9 mouse cellular contexts compared by ENCODE assay signal in the genomic region with DNA sequence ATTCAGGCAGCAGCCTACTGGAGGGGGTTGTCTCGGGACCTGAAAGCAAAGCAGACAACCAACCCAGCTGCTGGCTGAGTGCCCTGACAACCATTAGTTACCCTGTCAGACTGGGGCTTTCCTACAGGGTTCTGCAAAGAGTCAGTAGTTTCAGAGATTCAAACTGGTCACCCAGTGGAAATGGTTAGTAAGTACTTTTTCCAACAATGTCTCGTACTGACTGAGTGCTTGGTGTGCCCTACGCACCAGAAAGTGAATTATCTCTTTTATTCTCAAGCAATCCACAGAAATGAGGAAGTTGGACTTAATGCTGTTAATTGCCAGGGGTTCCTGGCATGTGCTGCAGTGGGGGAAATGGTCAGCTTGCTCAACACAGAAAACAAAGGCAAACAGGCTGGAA. TPM values are rescaled to one million over a fixed set of nuclear protein-coding genes. Genes with fewer than 3 reads are reported as not detected.
DNase-seq lines count a peak whose midpoint lies in the region; ATAC-seq and TF ChIP-seq lines count a peak whose summit lies in the region.
"Had no signal": no experiment of that assay in that cellular context is flagged by ENCODE, and none has a peak within 500 bp of the region (broad histone marks: within the 10 kb centered on the region; RNA-seq: fewer than 3 reads in every experiment).

No protein-coding gene starts in this region.

- no peak overlapping the region for H3K4me2 ChIP-seq in liver, postnatal 0 days (ENCODE audit: low read depth, low read length)
- H3K4me2 ChIP-seq in liver, embryonic 12.5 days, result no peak overlapping the region

- no peaks in the 10 kb centered on the region for H3K36me3 ChIP-seq in liver, postnatal 0 days (replicated peaks; ENCODE audit: insufficient read depth, low read length)
- H3K36me3 ChIP-seq in liver, embryonic 12.5 days, result no peaks in the 10 kb centered on the region
- H3K36me3 ChIP-seq in MEL (ENCODE audit: control insufficient read depth in 1 of 2, insufficient read depth in 2 of 2, low read length in 2 of 2), result peaks cover 0 to 8% of the 10 kb centered on the region in 2 experiments; a peak in 2 of 4 replicates
- no peaks in the 10 kb centered on the region for H3K36me3 ChIP-seq in macrophage (ENCODE audit: inconsistent target)

- 25% methylated on average over 3 of the region's 3 CpGs for WGBS in liver, postnatal 0 days (ENCODE audit: insufficient replicate concordance)
- 23% methylated on average over 3 of the region's 3 CpGs for WGBS in liver, embryonic 12.5 days (ENCODE audit: insufficient replicate concordance)
- WGBS in macrophage (ENCODE audit: missing documents), result 15% methylated on average over 3 of the region's 3 CpGs

- no peak overlapping the region for H3K4me3 ChIP-seq in liver, postnatal 0 days (ENCODE audit: low read depth, low read length)
- no peak overlapping the region for H3K4me3 ChIP-seq in liver, embryonic 12.5 days
- H3K4me3 ChIP-seq in MEL (ENCODE audit: control insufficient read depth in 1 of 2, insufficient read depth in 1 of 2, low read depth in 2 of 2, low read length in 2 of 2), result peak overlapping the region; percentile 4 to 22; a peak in 2 of 4 replicates
- no peak overlapping the region for H3K4me3 ChIP-seq in macrophage (ENCODE audit: inconsistent target)
- H3K4me3 ChIP-seq: megakaryocyte, embryonic 14.5 days had no signal

- no peaks in the 10 kb centered on the region for H3K9me3 ChIP-seq in liver, postnatal 0 days (ENCODE audit: low read length)
- no peaks in the 10 kb centered on the region for H3K9me3 ChIP-seq in liver, embryonic 12.5 days (replicated peaks)
- H3K9me3 ChIP-seq in MEL (replicated peaks; ENCODE audit: insufficient read depth, low read length), result no peaks in the 10 kb centered on the region
- H3K9me3 ChIP-seq: megakaryocyte, embryonic 14.5 days had no signal

- no peak for TF ChIP-seq POLR2A in MEL (IDR thresholded peaks at IDR 0.05; ENCODE audit: control insufficient read depth in 1 of 2, insufficient read depth in 1 of 2, low read depth in 1 of 2, low read length in 2 of 2, poor library complexity in 1 of 2)

- TF ChIP-seq CTCF in liver, postnatal 0 days (IDR thresholded peaks at IDR 0.05; ENCODE audit: low read depth), result no peak
- no peak for TF ChIP-seq CTCF in MEL (IDR thresholded peaks at IDR 0.05 in 2 of 3, conservative IDR thresholded peaks at IDR 0.05 in 1 of 3; ENCODE audit: control insufficient read depth in 1 of 3, insufficient read depth in 1 of 3, low read depth in 2 of 3, low read length in 3 of 3, poor library complexity in 1 of 3, severe bottlenecking in 1 of 3)

- no peak overlapping the region for H3K27ac ChIP-seq in liver, postnatal 0 days (ENCODE audit: low read depth)
- H3K27ac ChIP-seq in liver, embryonic 12.5 days, result no peak overlapping the region
- peak overlapping the region; percentile 38 for H3K27ac ChIP-seq in MEL (ENCODE audit: control insufficient read depth, low read depth, low read length)
- peak overlapping the region; percentile 41 for H3K27ac ChIP-seq in macrophage

- H3K4me1 ChIP-seq in liver, postnatal 0 days (ENCODE audit: insufficient read depth), result no peaks in the 10 kb centered on the region
- peaks cover 9% of the 10 kb centered on the region; the same call in 1 of the 2 replicates for H3K4me1 ChIP-seq in liver, embryonic 12.5 days
- peaks cover 4 to 15% of the 10 kb centered on the region in 2 experiments; a peak in 2 of 4 replicates for H3K4me1 ChIP-seq in MEL (ENCODE audit: control insufficient read depth in 1 of 2, insufficient read depth in 2 of 2, low read length in 2 of 2)

- TF ChIP-seq RAD21 in MEL (IDR thresholded peaks at IDR 0.05; ENCODE audit: low read depth, low read length), result no peak

- ATAC-seq in liver, postnatal 0 days, result peak; percentile 45
- no peak for ATAC-seq in liver, embryonic 12.5 days

- H3K79me2 ChIP-seq in MEL (ENCODE audit: control insufficient read depth, insufficient read depth, low read length, poor library complexity) (no peaks in the 10 kb centered on the region), macrophage (ENCODE audit: inconsistent target) (no peaks in the 10 kb centered on the region)

- H3K9ac ChIP-seq in liver, postnatal 0 days (replicated peaks), result no peak overlapping the region
- no peak overlapping the region for H3K9ac ChIP-seq in liver, embryonic 12.5 days
- peak overlapping the region; percentile 33 for H3K9ac ChIP-seq in MEL (ENCODE audit: control insufficient read depth, low read depth, low read length, poor library complexity, severe bottlenecking)

- H3K27me3 ChIP-seq in liver, postnatal 0 days (ENCODE audit: insufficient read depth, low read length), result no peaks in the 10 kb centered on the region
- no peaks in the 10 kb centered on the region for H3K27me3 ChIP-seq in liver, embryonic 12.5 days (replicated peaks)
- H3K27me3 ChIP-seq in MEL (ENCODE audit: control insufficient read depth in 1 of 2, insufficient read depth in 2 of 2, low read length in 2 of 2), result peaks cover 2 to 3% of the 10 kb centered on the region in 2 experiments; a peak in 3 of 4 replicates

- DNase-seq in liver, postnatal 0 days, result peak; percentile 29
- DNase-seq in MEL (ENCODE audit: low read depth, low spot score), result peak; percentile 85
- peak; percentile 78 for DNase-seq in adrenal gland, postnatal 10 days
- no peak for DNase-seq in T-cell, adult 2 months (ENCODE audit: low spot score)
- DNase-seq in left cerebral cortex, adult 11 months (ENCODE audit: low spot score), result no peak
- DNase-seq: cerebellum, adult 9-11 months had no signal

- TF ChIP-seq EP300 in liver, postnatal 0 days (IDR thresholded peaks at IDR 0.05; ENCODE audit: low read depth), result no peak
- TF ChIP-seq EP300 in MEL (IDR thresholded peaks at IDR 0.05; ENCODE audit: low read depth in 1 of 2, low read length in 2 of 2), result peak; percentile 19 to 72; a peak in 1 of 4 replicates

TF ChIP-seq in MEL, 35 proteins besides CTCF, POLR2A, EP300 and RAD21:
- peak; percentile 85; the same call in 1 of the 2 replicates for TF ChIP-seq MYC (IDR thresholded peaks at IDR 0.05; ENCODE audit: low read depth, low read length)
- TF ChIP-seq ZNF384 (IDR thresholded peaks at IDR 0.05; ENCODE audit: low read depth, low read length), result no peak
- no peak for TF ChIP-seq UBTF (IDR thresholded peaks at IDR 0.05; ENCODE audit: borderline replicate concordance, insufficient read depth, low read depth, low read length)
- TF ChIP-seq GATA1 (IDR thresholded peaks at IDR 0.05; ENCODE audit: low read depth, low read length), result peak; percentile 46; the same call in 1 of the 2 replicates
- peak; percentile 65; the same call in 1 of the 2 replicates for TF ChIP-seq BHLHE40 (IDR thresholded peaks at IDR 0.05; ENCODE audit: borderline replicate concordance, low read depth, low read length)
- TF ChIP-seq TBP (IDR thresholded peaks at IDR 0.05; ENCODE audit: low read depth, low read length), result peak; percentile 77
- no peak for TF ChIP-seq E2F4 (IDR thresholded peaks at IDR 0.05; ENCODE audit: borderline replicate concordance, low read depth, low read length)
- TF ChIP-seq TAL1 (IDR thresholded peaks at IDR 0.05; ENCODE audit: low read length), result no peak
- TF ChIP-seq SMC3 (IDR thresholded peaks at IDR 0.05; ENCODE audit: low read depth, low read length), result no peak
- 0 out of 2 replicates have a peak, but pooled peaks have one; percentile 42 for TF ChIP-seq MXI1 (IDR thresholded peaks at IDR 0.05; ENCODE audit: low read depth, low read length)
- peak; percentile 75 for TF ChIP-seq MAX (IDR thresholded peaks at IDR 0.05; ENCODE audit: low read length)

RNA-seq across cellular contexts. Expression of gene Stxbp3, which starts 10.2 kb away (rescaled TPM):
- polyA plus RNA-seq in liver, postnatal 0 days (2015; fragmentation: Nextera tagmentation; extraction: Ambion mirVana), result 18.1 and 19.3 TPM in 2 replicates
- 21.1 and 24.3 TPM in 2 replicates for polyA plus RNA-seq in liver, embryonic 12.5 days (2016; fragmentation: Nextera tagmentation; extraction: Ambion mirVana)
- 19.2 and 32.2 TPM in 2 replicates for total RNA-seq in MEL (2012; rRNA removed)
- polyA plus RNA-seq in MEL (2012; ENCODE audit: insufficient read depth in 1 of 2, insufficient read length in 2 of 2, low read depth in 1 of 2, low replicate concordance in 2 of 2, missing spikeins in 1 of 2) (10 to 100 TPM in 1 of 2 experiments, not detected in 1; 15.9 TPM), macrophage (2018) (35.4 to 73.9 TPM (median 66.9 TPM) in 3 replicates)
- total RNA-seq in adrenal gland, postnatal 10 days (2021), result 10 to 100 TPM; 40.2 to 46.6 TPM
- total RNA-seq in macrophage (2018; cell fraction: chromatin; rRNA removed), result 100 to 1,000 TPM; 128 to 662 (median 397) TPM
- total RNA-seq in macrophage (2018; cell fraction: cytosol; rRNA removed), result 100 to 1,000 TPM in 11 of 26 experiments, 10 to 100 TPM in 15; 44.8 to 155 (median 71.2) TPM
- total RNA-seq in macrophage (2018; cell fraction: nucleus; rRNA removed), result 100 to 1,000 TPM in 22 of 26 experiments, 10 to 100 TPM in 4; 86.0 to 401 (median 201) TPM

RNA-seq across cellular contexts. Expression of gene Fndc7, which starts 39.3 kb away (rescaled TPM):
- polyA plus RNA-seq in liver, postnatal 0 days (2015; fragmentation: Nextera tagmentation; extraction: Ambion mirVana), result 0.06 and 0.09 TPM in 2 replicates
- polyA plus RNA-seq in liver, embryonic 12.5 days (2016; fragmentation: Nextera tagmentation; extraction: Ambion mirVana), result 0.07 and 0.10 TPM in 2 replicates
- 0.10 TPM in 1 of 2 replicates, not detected in the other for total RNA-seq in MEL (2012; rRNA removed)
- under 1 TPM in 1 of 2 experiments, not detected in 1; 0.13 TPM for polyA plus RNA-seq in MEL (2012; ENCODE audit: insufficient read depth in 1 of 2, insufficient read length in 2 of 2, low read depth in 1 of 2, low replicate concordance in 2 of 2, missing spikeins in 1 of 2)
- 1 to 10 TPM in 1 of 2 experiments, under 1 TPM in 1; 0.39 to 1.4 TPM for total RNA-seq in adrenal gland, postnatal 10 days (2021)
- total RNA-seq in macrophage (2018; cell fraction: chromatin; rRNA removed), result 1 to 10 TPM in 15 of 26 experiments, under 1 TPM in 9, not detected in 2; 0.54 to 4.7 (median 1.2) TPM
- total RNA-seq in macrophage (2018; cell fraction: cytosol; rRNA removed), result 1 to 10 TPM in 1 of 26 experiments, under 1 TPM in 25; 0.13 to 1.2 (median 0.46) TPM
- 10 to 100 TPM in 1 of 26 experiments, 1 to 10 TPM in 20, under 1 TPM in 4, not detected in 1; 0.25 to 10.9 (median 2.4) TPM for total RNA-seq in macrophage (2018; cell fraction: nucleus; rRNA removed)
- 0.12 to 0.16 TPM (median 0.13 TPM) in 3 replicates for polyA plus RNA-seq in macrophage (2018)

Comparison
In these comparisons a context has a peak if more than half of its experiments do, and no peak if none do; other contexts are left out.
1. DNase-seq: peak in liver, postnatal 0 days (single experiment), MEL (single experiment) and adrenal gland, postnatal 10 days (single experiment); none in T-cell, adult 2 months (single experiment) and left cerebral cortex, adult 11 months (single experiment).
2. H3K27ac ChIP-seq: peak in MEL (single experiment) and macrophage (single experiment); none in liver, postnatal 0 days (single experiment) and liver, embryonic 12.5 days (single experiment).
3. H3K4me3 ChIP-seq: peak in MEL (2 of 2); none in liver, postnatal 0 days (single experiment), liver, embryonic 12.5 days (single experiment) and macrophage (single experiment).